Mouse (Mus musculus): ENCODE measurements around the gene Ednra. TPM values are rescaled to one million over a fixed set of nuclear protein-coding genes. Genes with fewer than 3 reads are reported as not detected.

Gene Ednra
- polyA plus RNA-seq, 1 experiment from 2014 or later, result 4.3 TPM

GRCm38 (mm10) chr8:77753796-77754195 lies 29.5 kb upstream of the Ednra start:
- 89% methylated on average over 5 of the region's 5 CpGs for WGBS
- Histone ChIP-seq H3K4me3 (replicated peaks; ENCODE audit: low read length) (no peak overlapping the region), H3K4me1 (replicated peaks; ENCODE audit: control insufficient read depth, insufficient read depth, low read length) (no peaks in the 10 kb centered on the region), H3K4me2 (ENCODE audit: low read length) (no peak overlapping the region), H3K27ac (ENCODE audit: low read length) (no peak overlapping the region), H3K27me3 (replicated peaks; ENCODE audit: control insufficient read depth, insufficient read depth, low read length) (no peaks in the 10 kb centered on the region), H3K9ac (replicated peaks; ENCODE audit: low read depth, low read length) (no peak overlapping the region), H3K36me3 (ENCODE audit: control insufficient read depth, insufficient read depth) (no peaks in the 10 kb centered on the region), H3K9me3 (ENCODE audit: control insufficient read depth, low read length) (no peaks in the 10 kb centered on the region)
- no peak for ATAC-seq

GRCm38 (mm10) chr8:77752041-77752440 lies 27.8 kb upstream of the Ednra start:
- no peak overlapping the region for H3K4me3 ChIP-seq (replicated peaks; ENCODE audit: low read length)
- no peaks in the 10 kb centered on the region for H3K27me3 ChIP-seq (replicated peaks; ENCODE audit: control insufficient read depth, insufficient read depth, low read length)
- H3K27ac ChIP-seq (ENCODE audit: low read length), result no peak overlapping the region
- H3K4me1 ChIP-seq (replicated peaks; ENCODE audit: control insufficient read depth, insufficient read depth, low read length), result no peaks in the 10 kb centered on the region
- H3K36me3 ChIP-seq (ENCODE audit: control insufficient read depth, insufficient read depth), result no peaks in the 10 kb centered on the region
- H3K9ac ChIP-seq (replicated peaks; ENCODE audit: low read depth, low read length), result no peak overlapping the region
- ATAC-seq, result no peak
- no peaks in the 10 kb centered on the region for H3K9me3 ChIP-seq (ENCODE audit: control insufficient read depth, low read length)
- WGBS, result 68% methylated on average over 3 of the region's 3 CpGs
- H3K4me2 ChIP-seq (ENCODE audit: low read length), result no peak overlapping the region

- Histone ChIP-seq H3K27me3 (replicated peaks; ENCODE audit: control insufficient read depth, insufficient read depth, low read length) (no peaks in the 10 kb centered on the region), H3K9ac (replicated peaks; ENCODE audit: low read depth, low read length) (no peak overlapping the region), H3K36me3 (ENCODE audit: control insufficient read depth, insufficient read depth) (no peaks in the 10 kb centered on the region), H3K4me1 (replicated peaks; ENCODE audit: control insufficient read depth, insufficient read depth, low read length) (no peaks in the 10 kb centered on the region), H3K27ac (ENCODE audit: low read length) (no peak overlapping the region), H3K4me2 (ENCODE audit: low read length) (no peak overlapping the region), H3K9me3 (ENCODE audit: control insufficient read depth, low read length) (no peaks in the 10 kb centered on the region), H3K4me3 (replicated peaks; ENCODE audit: low read length) (no peak overlapping the region)
- ATAC-seq, result peak; percentile 58
- 33% methylated on average over 4 of the region's 4 CpGs for WGBS
These were observed 26.1 kb upstream of the Ednra start for GRCm38 (mm10) chr8:77750407-77750806.

GRCm38 (mm10) chr8:77744476-77744875 lies 20.2 kb upstream of the Ednra start:
- Histone ChIP-seq H3K4me1 (replicated peaks; ENCODE audit: control insufficient read depth, insufficient read depth, low read length) (no peaks in the 10 kb centered on the region), H3K27me3 (replicated peaks; ENCODE audit: control insufficient read depth, insufficient read depth, low read length) (no peaks in the 10 kb centered on the region), H3K9ac (replicated peaks; ENCODE audit: low read depth, low read length) (no peak overlapping the region), H3K36me3 (ENCODE audit: control insufficient read depth, insufficient read depth) (no peaks in the 10 kb centered on the region), H3K9me3 (ENCODE audit: control insufficient read depth, low read length) (no peaks in the 10 kb centered on the region), H3K4me2 (ENCODE audit: low read length) (no peak overlapping the region), H3K27ac (ENCODE audit: low read length) (no peak overlapping the region), H3K4me3 (replicated peaks; ENCODE audit: low read length) (no peak overlapping the region)
- no peak for ATAC-seq
- WGBS, result 84% methylated on average over 3 of the region's 3 CpGs

- ATAC-seq, result no peak
- Histone ChIP-seq H3K4me2 (ENCODE audit: low read length) (no peak overlapping the region), H3K36me3 (ENCODE audit: control insufficient read depth, insufficient read depth) (no peaks in the 10 kb centered on the region), H3K9ac (replicated peaks; ENCODE audit: low read depth, low read length) (no peak overlapping the region), H3K4me1 (replicated peaks; ENCODE audit: control insufficient read depth, insufficient read depth, low read length) (no peaks in the 10 kb centered on the region), H3K9me3 (ENCODE audit: control insufficient read depth, low read length) (no peaks in the 10 kb centered on the region), H3K4me3 (replicated peaks; ENCODE audit: low read length) (no peak overlapping the region), H3K27me3 (replicated peaks; ENCODE audit: control insufficient read depth, insufficient read depth, low read length) (no peaks in the 10 kb centered on the region), H3K27ac (ENCODE audit: low read length) (no peak overlapping the region)
- 53% methylated on average over 3 of the region's 3 CpGs for whole genome bisulfite sequencing
These were observed 18.1 kb upstream of the Ednra start for GRCm38 (mm10) chr8:77742395-77742794.

- no peaks in the 10 kb centered on the region for H3K4me1 ChIP-seq (replicated peaks; ENCODE audit: control insufficient read depth, insufficient read depth, low read length)
- no peaks in the 10 kb centered on the region for H3K9me3 ChIP-seq (ENCODE audit: control insufficient read depth, low read length)
- H3K9ac ChIP-seq (replicated peaks; ENCODE audit: low read depth, low read length), result no peak overlapping the region
- H3K4me2 ChIP-seq (ENCODE audit: low read length), result no peak overlapping the region
- no peak for ATAC-seq
- H3K36me3 ChIP-seq (ENCODE audit: control insufficient read depth, insufficient read depth), result no peaks in the 10 kb centered on the region
- H3K4me3 ChIP-seq (replicated peaks; ENCODE audit: low read length), result no peak overlapping the region
- no peaks in the 10 kb centered on the region for H3K27me3 ChIP-seq (replicated peaks; ENCODE audit: control insufficient read depth, insufficient read depth, low read length)
- no peak overlapping the region for H3K27ac ChIP-seq (ENCODE audit: low read length)
- 93% methylated on average over 6 of the region's 6 CpGs for WGBS
These were observed 16.9 kb upstream of the Ednra start for GRCm38 (mm10) chr8:77741050-77741777.

GRCm38 (mm10) chr8:77738419-77738818 lies 14.2 kb upstream of the Ednra start:
- Histone ChIP-seq H3K27me3 (replicated peaks; ENCODE audit: control insufficient read depth, insufficient read depth, low read length) (no peaks in the 10 kb centered on the region), H3K4me3 (replicated peaks; ENCODE audit: low read length) (no peak overlapping the region), H3K4me2 (ENCODE audit: low read length) (no peak overlapping the region), H3K9ac (replicated peaks; ENCODE audit: low read depth, low read length) (no peak overlapping the region), H3K4me1 (replicated peaks; ENCODE audit: control insufficient read depth, insufficient read depth, low read length) (no peaks in the 10 kb centered on the region), H3K9me3 (ENCODE audit: control insufficient read depth, low read length) (no peaks in the 10 kb centered on the region), H3K27ac (ENCODE audit: low read length) (no peak overlapping the region), H3K36me3 (ENCODE audit: control insufficient read depth, insufficient read depth) (no peaks in the 10 kb centered on the region)
- 94% methylated on average over 6 of the region's 6 CpGs for WGBS
- ATAC-seq, result no peak

- no peaks in the 10 kb centered on the region for H3K36me3 ChIP-seq (ENCODE audit: control insufficient read depth, insufficient read depth)
- no peak overlapping the region for H3K4me2 ChIP-seq (ENCODE audit: low read length)
- H3K27me3 ChIP-seq (replicated peaks; ENCODE audit: control insufficient read depth, insufficient read depth, low read length), result no peaks in the 10 kb centered on the region
- H3K4me1 ChIP-seq (replicated peaks; ENCODE audit: control insufficient read depth, insufficient read depth, low read length), result no peaks in the 10 kb centered on the region
- 88% methylated on average over 9 of the region's 9 CpGs for WGBS
- H3K27ac ChIP-seq (ENCODE audit: low read length), result no peak overlapping the region
- no peak for ATAC-seq
- no peak overlapping the region for H3K9ac ChIP-seq (replicated peaks; ENCODE audit: low read depth, low read length)
- H3K4me3 ChIP-seq (replicated peaks; ENCODE audit: low read length), result no peak overlapping the region
- H3K9me3 ChIP-seq (ENCODE audit: control insufficient read depth, low read length), result peaks cover 5% of the 10 kb centered on the region; the same call in 1 of the 2 replicates
These were observed 13.1 kb upstream of the Ednra start for GRCm38 (mm10) chr8:77737327-77737726.

GRCm38 (mm10) chr8:77733792-77734191 lies 9.5 kb upstream of the Ednra start:
- no peak for ATAC-seq
- Histone ChIP-seq H3K4me2 (ENCODE audit: low read length) (no peak overlapping the region), H3K4me3 (replicated peaks; ENCODE audit: low read length) (no peak overlapping the region), H3K27me3 (replicated peaks; ENCODE audit: control insufficient read depth, insufficient read depth, low read length) (no peaks in the 10 kb centered on the region), H3K9ac (replicated peaks; ENCODE audit: low read depth, low read length) (no peak overlapping the region), H3K27ac (ENCODE audit: low read length) (no peak overlapping the region), H3K4me1 (replicated peaks; ENCODE audit: control insufficient read depth, insufficient read depth, low read length) (no peaks in the 10 kb centered on the region), H3K9me3 (ENCODE audit: control insufficient read depth, low read length) (peaks cover 5% of the 10 kb centered on the region; the same call in 1 of the 2 replicates), H3K36me3 (ENCODE audit: control insufficient read depth, insufficient read depth) (no peaks in the 10 kb centered on the region)
- 69% methylated on average over 2 of the region's 2 CpGs for WGBS

GRCm38 (mm10) chr8:77732964-77733363 lies 8.7 kb upstream of the Ednra start:
- Histone ChIP-seq H3K4me1 (replicated peaks; ENCODE audit: control insufficient read depth, insufficient read depth, low read length) (no peaks in the 10 kb centered on the region), H3K27ac (ENCODE audit: low read length) (no peak overlapping the region), H3K27me3 (replicated peaks; ENCODE audit: control insufficient read depth, insufficient read depth, low read length) (no peaks in the 10 kb centered on the region), H3K9me3 (ENCODE audit: control insufficient read depth, low read length) (peaks cover 5% of the 10 kb centered on the region; the same call in 1 of the 2 replicates), H3K9ac (replicated peaks; ENCODE audit: low read depth, low read length) (no peak overlapping the region), H3K4me3 (replicated peaks; ENCODE audit: low read length) (no peak overlapping the region), H3K36me3 (ENCODE audit: control insufficient read depth, insufficient read depth) (no peaks in the 10 kb centered on the region), H3K4me2 (ENCODE audit: low read length) (no peak overlapping the region)
- no peak for ATAC-seq
- 72% methylated on average over 3 of the region's 3 CpGs for WGBS

Data from forebrain, embryonic 16.5 days (tissue).